Mouse (Mus musculus) hindbrain, embryonic 14.5 days (tissue): ENCODE measurements at regions not wholly inside any gene's neighbourhood (a gene's known extent, or its start where the extent isn't known, plus 50 kb on each side); places are given as distances from the start of the nearest gene placed in this dataset.

ENCODE experiments used
- ATAC-seq: fragments of 200-750 bp; cut with Nextera tagmentation; 2 replicates; pipeline ENCODE4 v1.8.0; 2017; ENCODE audit warnings: moderate number of reproducible peaks, mild to moderate bottlenecking, moderate TSS enrichment, moderate library complexity; ENCODE audit not compliant: low FRiP score
- DNase-seq: peaks from one replicate; pipeline ENCODE4 v3.0.0-alpha.2; 2015; ENCODE audit warnings: low spot score
- H3K27ac ChIP-seq: fragments of 300-500 bp; sonication (generic); 2 replicates; pipeline ENCODE4 v1.5.1; 2014; ENCODE audit warnings: mild to moderate bottlenecking, moderate library complexity
- H3K27me3 ChIP-seq: fragments of 300-500 bp; sonication (generic); 2 replicates; pipeline ENCODE4 v1.6.1; 2014; ENCODE audit warnings: mild to moderate bottlenecking, low read length, mixed read lengths; ENCODE audit not compliant: control insufficient read depth, insufficient read depth
- H3K36me3 ChIP-seq: fragments of 300-500 bp; sonication (generic); replicated peaks from 2 replicates; pipeline ENCODE4 v1.6.1; 2014; ENCODE audit not compliant: control insufficient read depth, insufficient read depth
- H3K4me1 ChIP-seq: fragments of 300-500 bp; sonication (generic); replicated peaks from 2 replicates; pipeline ENCODE4 v1.6.1; 2014; ENCODE audit warnings: antibody characterized with exemption, low read length, mixed read lengths; ENCODE audit not compliant: control insufficient read depth, insufficient read depth
- H3K4me2 ChIP-seq: fragments of 300-500 bp; sonication (generic); replicated peaks from 2 replicates; pipeline ENCODE4 v1.6.1; 2014; ENCODE audit warnings: mild to moderate bottlenecking, moderate library complexity
- H3K4me3 ChIP-seq: fragments of 300-500 bp; sonication (generic); replicated peaks from 2 replicates; pipeline ENCODE4 v1.5.1; 2014; ENCODE audit warnings: mild to moderate bottlenecking, low read length
- H3K9ac ChIP-seq: fragments of 300-500 bp; sonication (generic); 2 replicates; pipeline ENCODE4 v1.6.1; 2014
- H3K9me3 ChIP-seq: fragments of 300-500 bp; sonication (generic); 2 replicates; pipeline ENCODE4 v1.6.1; 2016; ENCODE audit warnings: low read length; ENCODE audit not compliant: control insufficient read depth
- WGBS: fragments of 180-500 bp; shearing (Covaris S2); extraction: QIAGEN DNeasy Blood & Tissue Kit; methylation state at CpG from one replicate; pipeline ENCODE4 v1.1.7; 2014; 5-methylcytosine and 5-hydroxymethylcytosine counted together

- H3K4me2 ChIP-seq = no peak overlapping the region
- H3K27ac ChIP-seq = no peak overlapping the region
- DNase-seq = no peak
- no peak for ATAC-seq
- H3K4me3 ChIP-seq = no peak overlapping the region
- H3K9ac ChIP-seq = no peak overlapping the region
- H3K36me3 ChIP-seq = no peaks in the 10 kb centered on the region
- no peaks in the 10 kb centered on the region for H3K4me1 ChIP-seq
- no peaks in the 10 kb centered on the region for H3K27me3 ChIP-seq
- 75% methylated on average over 5 of the region's 5 CpGs for WGBS
- H3K9me3 ChIP-seq = no peaks in the 10 kb centered on the region
Measured at GRCm38 (mm10) chr6:51760372-51760771, 236.7 kb downstream of the Snx10 start.

GRCm38 (mm10) chr6:51761506-51761905 lies 237.8 kb downstream of the Snx10 start:
- ATAC-seq (no peak), DNase-seq (no peak)
- Histone ChIP-seq H3K4me3 (no peak overlapping the region), H3K36me3 (no peaks in the 10 kb centered on the region), H3K4me2 (no peak overlapping the region), H3K27ac (no peak overlapping the region), H3K9ac (no peak overlapping the region), H3K4me1 (peaks cover 4% of the 10 kb centered on the region), H3K9me3 (no peaks in the 10 kb centered on the region), H3K27me3 (no peaks in the 10 kb centered on the region)
- 86% methylated on average over 5 of the region's 5 CpGs for WGBS

GRCm38 (mm10) chr6:51766482-51766881 lies 242.8 kb downstream of the Snx10 start:
- Histone ChIP-seq H3K27me3 (no peaks in the 10 kb centered on the region), H3K4me1 (peaks cover 20% of the 10 kb centered on the region), H3K4me3 (no peak overlapping the region), H3K27ac (0 out of 2 replicates have a peak overlapping the region, but pooled peaks have one; percentile 32), H3K36me3 (no peaks in the 10 kb centered on the region), H3K4me2 (no peak overlapping the region), H3K9ac (no peak overlapping the region), H3K9me3 (no peaks in the 10 kb centered on the region)
- ATAC-seq (no peak), DNase-seq (no peak)
- 18% methylated on average over 3 of the region's 3 CpGs for WGBS

GRCm38 (mm10) chr6:51767582-51768341 lies 244.1 kb downstream of the Snx10 start:
- H3K9me3 ChIP-seq = no peaks in the 10 kb centered on the region
- ATAC-seq (peak; percentile 85), DNase-seq (peak; percentile 62)
- under 1% methylated on average over 15 of the region's 15 CpGs for WGBS
- H3K36me3 ChIP-seq = no peaks in the 10 kb centered on the region
- no peak overlapping the region for H3K4me3 ChIP-seq
- H3K9ac ChIP-seq = peak overlapping the region; percentile 48
- H3K27ac ChIP-seq = peak overlapping the region; percentile 81
- H3K27me3 ChIP-seq = no peaks in the 10 kb centered on the region
- peaks cover 20% of the 10 kb centered on the region for H3K4me1 ChIP-seq
- H3K4me2 ChIP-seq = peak overlapping the region; percentile 44

- Histone ChIP-seq H3K4me1 (peaks cover 20% of the 10 kb centered on the region), H3K4me2 (no peak overlapping the region), H3K36me3 (no peaks in the 10 kb centered on the region), H3K27me3 (no peaks in the 10 kb centered on the region), H3K9ac (no peak overlapping the region), H3K9me3 (no peaks in the 10 kb centered on the region), H3K27ac (no peak overlapping the region), H3K4me3 (no peak overlapping the region)
- no peak for ATAC-seq
- no peak for DNase-seq
- 81% methylated on average over 9 of the region's 9 CpGs for WGBS
Measured at GRCm38 (mm10) chr6:51771001-51771400, 241.3 kb downstream of the Skap2 start.

GRCm38 (mm10) chr6:51771424-51771823 lies 240.9 kb downstream of the Skap2 start:
- ATAC-seq (no peak), DNase-seq (no peak)
- no peak overlapping the region for H3K4me3 ChIP-seq
- H3K4me2 ChIP-seq = no peak overlapping the region
- H3K9me3 ChIP-seq = no peaks in the 10 kb centered on the region
- H3K27ac ChIP-seq = no peak overlapping the region
- peaks cover 17% of the 10 kb centered on the region for H3K4me1 ChIP-seq
- H3K9ac ChIP-seq = no peak overlapping the region
- no peaks in the 10 kb centered on the region for H3K36me3 ChIP-seq
- 53% methylated on average over 11 of the region's 11 CpGs for WGBS
- no peaks in the 10 kb centered on the region for H3K27me3 ChIP-seq

- H3K4me3 ChIP-seq = no peak overlapping the region
- ATAC-seq (no peak), DNase-seq (no peak)
- H3K4me2 ChIP-seq = no peak overlapping the region
- H3K27ac ChIP-seq = no peak overlapping the region
- no peak overlapping the region for H3K9ac ChIP-seq
- H3K27me3 ChIP-seq = no peaks in the 10 kb centered on the region
- WGBS = 80% methylated on average over 3 of the region's 3 CpGs
- H3K36me3 ChIP-seq = no peaks in the 10 kb centered on the region
- no peaks in the 10 kb centered on the region for H3K4me1 ChIP-seq
- no peaks in the 10 kb centered on the region for H3K9me3 ChIP-seq
Measured at GRCm38 (mm10) chr6:51774771-51775170, 237.6 kb downstream of the Skap2 start.

GRCm38 (mm10) chr6:51785615-51786014 lies 226.7 kb downstream of the Skap2 start:
- no peaks in the 10 kb centered on the region for H3K9me3 ChIP-seq

GRCm38 (mm10) chr6:51786836-51787235 lies 225.5 kb downstream of the Skap2 start:
- 68% methylated on average over 3 of the region's 3 CpGs for WGBS
- DNase-seq = no peak
- H3K27me3 ChIP-seq = no peaks in the 10 kb centered on the region
- peaks cover 9% of the 10 kb centered on the region; the same call in 1 of the 2 replicates for H3K4me1 ChIP-seq
- no peak overlapping the region for H3K4me3 ChIP-seq
- H3K9ac ChIP-seq = no peak overlapping the region
- no peak overlapping the region for H3K27ac ChIP-seq
- no peaks in the 10 kb centered on the region for H3K36me3 ChIP-seq
- ATAC-seq = no peak
- no peak overlapping the region for H3K4me2 ChIP-seq
- H3K9me3 ChIP-seq = no peaks in the 10 kb centered on the region

More at GRCm38 (mm10) chr6:51785615-51786014, 226.7 kb downstream of the Skap2 start:
- Histone ChIP-seq H3K27me3 (no peaks in the 10 kb centered on the region), H3K4me3 (no peak overlapping the region), H3K4me2 (no peak overlapping the region), H3K9ac (no peak overlapping the region), H3K36me3 (no peaks in the 10 kb centered on the region), H3K27ac (no peak overlapping the region), H3K4me1 (peaks cover 8% of the 10 kb centered on the region; the same call in 1 of the 2 replicates)
- ATAC-seq = no peak
- no peak for DNase-seq
- 64% methylated on average over 3 of the region's 3 CpGs for WGBS
